Mouse (Mus musculus) heart, embryonic 13.5 days (tissue): Measurements from ENCODE around the gene Mfap3. TPM values are rescaled to one million over a fixed set of nuclear protein-coding genes. Genes with fewer than 3 reads are reported as not detected.

Experiments used
- ATAC-seq: fragments of 200-750 bp; cut with Nextera tagmentation; 2 replicates; pipeline ENCODE4 v1.8.0; 2017; ENCODE audit warnings: moderate TSS enrichment; ENCODE audit not compliant: insufficient number of reproducible peaks, low FRiP score, low TSS enrichment; ENCODE audit errors: extremely low read depth
- H3K27ac ChIP-seq: fragments of 300-500 bp; sonication (generic); replicated peaks from 2 replicates; pipeline ENCODE4 v1.5.1; 2015; ENCODE audit warnings: moderate library complexity, mild to moderate bottlenecking, inconsistent platforms
- H3K27me3 ChIP-seq: fragments of 300-500 bp; sonication (generic); replicated peaks from 2 replicates; pipeline ENCODE4 v1.6.1; 2015; ENCODE audit warnings: mild to moderate bottlenecking, inconsistent platforms
- H3K36me3 ChIP-seq: fragments of 300-500 bp; sonication (generic); 2 replicates; pipeline ENCODE4 v1.6.1; 2015; ENCODE audit warnings: mild to moderate bottlenecking, inconsistent platforms
- H3K4me1 ChIP-seq: fragments of 300-500 bp; sonication (generic); 2 replicates; pipeline ENCODE4 v1.6.1; 2015; ENCODE audit warnings: inconsistent platforms
- H3K4me2 ChIP-seq: fragments of 300-500 bp; sonication (generic); 2 replicates; pipeline ENCODE4 v1.6.1; 2015; ENCODE audit warnings: inconsistent platforms, mild to moderate bottlenecking, moderate library complexity
- H3K4me3 ChIP-seq: fragments of 300-500 bp; sonication (generic); 2 replicates; pipeline ENCODE4 v1.5.1; 2015; ENCODE audit warnings: moderate library complexity, mild to moderate bottlenecking, inconsistent platforms
- H3K9ac ChIP-seq: fragments of 300-500 bp; sonication (generic); 2 replicates; pipeline ENCODE4 v1.6.1; 2015; ENCODE audit warnings: inconsistent platforms, mild to moderate bottlenecking, moderate library complexity
- H3K9me3 ChIP-seq: fragments of 300-500 bp; sonication (generic); 2 replicates; pipeline ENCODE4 v1.6.1; 2016; ENCODE audit warnings: inconsistent platforms
- WGBS: fragments of 180-500 bp; shearing (Covaris S2); methylation state at CpG from one replicate; pipeline ENCODE4 v1.1.7; 2015; ENCODE audit warnings: mixed read lengths; 5-methylcytosine and 5-hydroxymethylcytosine counted together
- polyA plus RNA-seq: library from polyadenylated mRNA; unstranded; fragments of >200 nt; fragmentation: Nextera tagmentation; extraction: Ambion mirVana; gene quantifications from 2 replicates; pipeline ENCODE4 v1.2.1, GENCODE M21; 2015

The Mfap3 gene
- 27.2 and 31.3 TPM in 2 replicates for polyA plus RNA-seq

DNA sequence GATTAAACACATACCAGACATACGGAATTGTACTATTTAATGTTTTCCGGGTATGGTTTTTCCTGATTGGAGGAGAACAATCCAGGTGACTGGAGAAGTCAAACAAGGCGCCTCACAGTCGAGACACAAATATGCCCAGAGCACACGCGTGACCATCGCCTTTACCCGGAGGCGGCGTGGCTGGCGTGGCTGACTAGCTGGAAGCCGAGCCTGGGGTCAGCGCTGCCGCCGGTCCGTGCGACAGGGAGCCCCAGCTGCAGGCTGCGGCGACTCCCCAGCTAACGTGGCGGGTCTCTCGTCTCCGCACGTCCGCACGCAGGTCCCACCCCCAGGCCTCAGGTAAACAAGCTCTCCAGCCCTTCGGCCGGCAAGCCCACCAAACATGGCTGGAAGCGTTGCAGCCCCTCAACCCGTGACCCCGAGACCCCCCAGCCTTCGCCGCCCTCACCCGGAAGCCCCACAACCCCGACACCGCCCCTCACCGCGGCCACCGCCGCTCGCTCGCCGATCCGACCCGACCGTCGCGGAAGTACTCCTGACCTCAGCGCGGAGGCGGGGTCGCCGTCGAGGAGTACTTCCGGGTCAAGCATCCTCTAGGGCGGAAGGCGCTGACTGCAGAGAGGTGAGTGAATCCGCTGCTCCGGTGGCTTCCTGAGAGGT lies at the start of gene Mfap3, which contains the start of gene Fam114a2:
TSS of gene Mfap3 (plus strand) at position 574 of the 660 bp plus-strand sequence.
TSS of gene Fam114a2 (minus strand) at position 527 of the 660 bp plus-strand sequence.
- Histone ChIP-seq H3K9ac (peak within 1 kb of the TSS; percentile 93), H3K27ac (peak within 1 kb of the TSS; percentile 81), H3K27me3 (no peaks in the 10 kb centered on the region), H3K36me3 (peaks cover 28% of the 10 kb centered on the region), H3K4me2 (peak within 1 kb of the TSS; percentile 76), H3K4me1 (peaks cover 22% of the 10 kb centered on the region), H3K9me3 (no peaks in the 10 kb centered on the region), H3K4me3 (peak within 1 kb of the TSS; percentile 87)
- ATAC-seq, result peak; percentile 86
- WGBS, result under 1% methylated on average over 59 of the region's 59 CpGs

DNA sequence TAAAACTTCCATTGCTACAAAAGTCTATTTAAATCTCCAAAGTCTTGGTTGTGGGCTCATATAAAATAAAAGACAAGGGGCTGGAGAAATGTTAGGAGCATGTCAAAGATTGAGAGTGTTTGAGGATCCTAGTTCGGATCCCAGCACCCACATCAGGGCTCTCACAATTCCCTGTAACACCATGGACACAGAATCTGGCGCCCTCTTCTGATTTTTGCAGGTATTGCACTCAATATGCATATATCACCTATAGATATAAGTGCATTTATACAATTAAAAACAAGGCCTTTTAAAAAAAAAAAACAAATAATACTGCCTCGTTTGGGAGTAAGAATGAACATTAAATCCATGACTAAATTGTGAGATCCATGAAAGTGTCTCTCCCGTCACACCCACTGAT lies 49.8 kb upstream of the Mfap3 start:
- Histone ChIP-seq H3K27me3 (no peaks in the 10 kb centered on the region; the same call in 1 of the 2 replicates), H3K4me1 (0 out of 2 replicates have a peak, but pooled peaks cover 4% of the 10 kb centered on the region), H3K4me3 (no peak overlapping the region), H3K4me2 (no peak overlapping the region), H3K9ac (no peak overlapping the region), H3K9me3 (0 out of 2 replicates have a peak, but pooled peaks cover 7% of the 10 kb centered on the region), H3K27ac (no peak overlapping the region), H3K36me3 (no peaks in the 10 kb centered on the region)
- WGBS, result 72% methylated on average over 4 of the region's 4 CpGs
- no peak for ATAC-seq

DNA sequence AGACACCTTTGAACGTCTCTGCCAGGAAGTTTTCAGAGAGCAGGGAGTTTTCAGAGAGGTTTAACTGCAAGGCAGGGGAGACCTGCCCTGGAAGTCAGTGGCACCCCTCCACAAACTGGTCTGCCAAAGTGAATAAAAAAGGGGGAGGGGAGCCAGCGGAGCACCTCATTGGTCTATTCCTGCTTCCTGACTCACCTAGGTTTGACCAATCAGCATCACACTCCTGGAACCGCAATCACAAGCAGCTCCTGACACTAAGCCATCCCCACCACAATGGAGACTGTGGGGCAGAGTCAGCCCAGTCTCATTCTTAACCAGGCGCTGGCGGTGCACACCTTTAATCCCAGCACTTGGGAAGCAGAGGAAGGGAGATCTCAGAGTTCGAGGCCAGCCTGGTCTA lies 48.4 kb upstream of the Mfap3 start:
- Histone ChIP-seq H3K36me3 (no peaks in the 10 kb centered on the region), H3K9me3 (0 out of 2 replicates have a peak, but pooled peaks cover 7% of the 10 kb centered on the region), H3K9ac (no peak overlapping the region), H3K27me3 (peaks cover 3% of the 10 kb centered on the region; the same call in 1 of the 2 replicates), H3K27ac (no peak overlapping the region), H3K4me3 (no peak overlapping the region), H3K4me2 (no peak overlapping the region), H3K4me1 (0 out of 2 replicates have a peak, but pooled peaks cover 4% of the 10 kb centered on the region)
- WGBS, result 34% methylated on average over 6 of the region's 6 CpGs
- ATAC-seq, result no peak

DNA sequence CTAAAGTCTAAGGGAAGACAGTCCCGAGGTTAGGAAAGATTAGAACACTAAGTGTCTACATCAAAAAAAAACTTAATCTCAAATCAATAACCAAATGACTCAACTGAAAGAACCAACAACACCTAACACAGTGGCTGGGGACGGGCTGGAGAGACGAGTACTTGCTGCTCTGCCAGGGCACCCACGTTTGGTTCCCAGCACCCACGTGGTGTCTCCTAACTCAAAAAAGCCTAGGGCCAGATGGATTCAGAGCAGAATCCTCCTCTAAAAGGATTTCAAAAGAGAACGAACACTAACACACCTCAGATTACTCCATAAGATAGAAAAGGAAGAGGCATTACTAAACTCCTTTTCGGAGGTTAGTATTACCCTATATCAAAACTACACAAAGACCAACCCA lies 47.5 kb upstream of the Mfap3 start:
- WGBS, result 70% methylated on average over 6 of the region's 7 CpGs
- H3K4me3 ChIP-seq, result no peak overlapping the region
- peaks cover 3% of the 10 kb centered on the region; the same call in 1 of the 2 replicates for H3K27me3 ChIP-seq
- 0 out of 2 replicates have a peak, but pooled peaks cover 7% of the 10 kb centered on the region for H3K9me3 ChIP-seq
- 0 out of 2 replicates have a peak, but pooled peaks cover 4% of the 10 kb centered on the region for H3K4me1 ChIP-seq
- H3K36me3 ChIP-seq, result no peaks in the 10 kb centered on the region
- no peak overlapping the region for H3K9ac ChIP-seq
- no peak overlapping the region for H3K4me2 ChIP-seq
- ATAC-seq, result no peak
- H3K27ac ChIP-seq, result no peak overlapping the region

DNA sequence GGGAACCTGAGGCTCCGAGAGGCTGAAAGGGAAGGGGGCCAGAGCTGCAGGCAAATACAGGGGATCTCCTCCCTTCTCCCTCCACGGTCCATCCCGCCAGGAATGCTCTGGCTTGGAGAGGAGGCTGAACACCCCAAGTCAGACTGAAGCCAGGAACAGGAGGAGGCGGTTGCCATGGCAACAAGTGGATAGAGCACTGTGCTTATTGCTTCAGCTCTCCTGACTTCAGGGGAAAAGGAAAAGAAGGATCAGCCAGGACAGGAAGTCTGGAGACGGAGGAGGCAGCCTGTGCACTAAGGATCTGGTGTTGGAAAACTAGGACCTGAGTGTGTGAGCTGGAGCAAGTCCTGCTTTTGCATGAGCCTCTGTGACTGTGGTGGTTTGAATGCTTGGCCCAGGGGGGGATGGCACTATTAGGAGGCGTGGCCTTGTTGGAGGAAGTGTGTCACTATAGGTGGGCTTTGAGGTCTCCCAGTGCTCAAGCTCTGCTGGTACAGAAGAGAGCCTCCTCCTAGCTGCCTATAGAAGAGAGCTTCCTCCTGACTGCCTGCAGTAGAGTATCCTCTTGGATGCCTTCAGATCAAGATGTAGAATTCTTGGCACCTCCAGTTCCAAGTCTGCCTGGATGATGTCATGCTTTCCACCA lies 44.0 kb upstream of the Mfap3 start:
- peaks cover 3% of the 10 kb centered on the region; the same call in 1 of the 2 replicates for H3K27me3 ChIP-seq
- no peak overlapping the region for H3K27ac ChIP-seq
- H3K9me3 ChIP-seq, result no peaks in the 10 kb centered on the region
- no peak overlapping the region for H3K4me2 ChIP-seq
- H3K36me3 ChIP-seq, result peaks cover 9% of the 10 kb centered on the region
- 74% methylated on average over 6 of the region's 6 CpGs for WGBS
- no peak overlapping the region for H3K9ac ChIP-seq
- no peak for ATAC-seq
- no peaks in the 10 kb centered on the region for H3K4me1 ChIP-seq
- H3K4me3 ChIP-seq, result no peak overlapping the region

DNA sequence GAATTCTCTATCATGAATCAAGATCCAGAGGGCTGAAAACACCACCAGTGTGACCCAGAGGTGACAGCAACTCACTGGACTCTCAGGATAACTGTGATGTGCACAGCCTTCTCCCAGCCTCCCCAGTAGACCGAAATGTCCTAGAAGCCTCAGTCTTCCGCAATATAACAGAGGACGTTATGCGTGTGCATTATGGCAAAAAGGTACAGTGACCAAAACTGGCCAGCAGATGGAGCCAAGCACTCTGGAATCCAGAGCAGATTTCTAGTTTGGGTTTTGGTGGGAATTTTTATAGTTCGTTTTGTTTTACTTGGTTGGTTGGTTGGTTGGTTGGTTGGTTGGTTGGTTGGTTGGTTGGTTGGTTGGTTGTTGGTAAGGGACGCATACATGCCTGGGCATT lies 43.3 kb upstream of the Mfap3 start:
- Histone ChIP-seq H3K9ac (no peak overlapping the region), H3K4me1 (no peaks in the 10 kb centered on the region), H3K27ac (no peak overlapping the region), H3K36me3 (peaks cover 15% of the 10 kb centered on the region), H3K4me3 (no peak overlapping the region), H3K9me3 (no peaks in the 10 kb centered on the region), H3K27me3 (peaks cover 3% of the 10 kb centered on the region; the same call in 1 of the 2 replicates), H3K4me2 (no peak overlapping the region)
- 47% methylated on average over 6 of the region's 6 CpGs for WGBS
- no peak for ATAC-seq

DNA sequence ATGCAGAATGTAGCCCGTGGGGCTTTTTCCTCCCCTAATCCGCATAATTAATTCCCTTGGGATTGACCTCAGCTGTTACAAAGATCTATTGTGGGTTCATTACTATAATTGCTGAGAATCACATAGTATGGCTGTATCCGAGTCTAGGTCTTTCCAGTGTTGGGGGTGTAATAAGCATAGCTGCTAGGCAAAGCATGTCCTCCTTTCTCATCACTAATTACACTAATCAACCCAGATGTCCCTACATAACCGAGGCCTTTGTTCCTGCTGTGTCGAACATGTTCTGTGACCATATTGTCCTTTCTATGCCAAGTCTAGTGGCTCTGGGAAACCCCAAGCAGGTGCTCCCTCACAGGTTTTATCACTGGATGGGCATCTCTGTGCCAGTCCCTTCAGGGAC lies 40.4 kb upstream of the Mfap3 start:
- H3K27me3 ChIP-seq, result 0 out of 2 replicates have a peak, but pooled peaks cover 3% of the 10 kb centered on the region
- H3K4me2 ChIP-seq, result no peak overlapping the region
- H3K27ac ChIP-seq, result no peak overlapping the region
- WGBS, result 83% methylated on average over 5 of the region's 5 CpGs
- H3K9me3 ChIP-seq, result no peaks in the 10 kb centered on the region
- peaks cover 44% of the 10 kb centered on the region for H3K36me3 ChIP-seq
- peaks cover 5% of the 10 kb centered on the region for H3K4me1 ChIP-seq
- H3K9ac ChIP-seq, result no peak overlapping the region
- H3K4me3 ChIP-seq, result no peak overlapping the region
- ATAC-seq, result no peak

DNA sequence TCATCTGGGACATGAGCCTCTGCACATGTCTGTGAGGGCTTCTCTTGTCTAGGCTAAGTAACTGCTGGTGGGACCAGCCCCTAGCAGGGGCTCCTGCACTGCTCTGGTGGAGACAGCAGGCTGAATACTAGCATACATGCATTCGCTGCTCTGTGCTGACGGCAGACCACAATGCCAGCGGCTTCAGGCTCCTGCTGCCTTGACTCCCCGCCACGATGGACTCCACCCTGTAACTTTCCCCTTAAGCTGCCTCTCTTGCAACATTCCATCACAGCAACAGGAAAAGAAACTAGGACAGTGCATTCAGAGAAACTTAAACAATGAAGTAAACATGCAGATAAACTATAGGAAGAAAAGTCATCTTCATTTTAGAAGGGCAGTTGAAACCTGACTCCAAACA lies 30.0 kb upstream of the Mfap3 start:
- H3K27ac ChIP-seq, result no peak overlapping the region
- no peaks in the 10 kb centered on the region for H3K27me3 ChIP-seq
- no peak overlapping the region for H3K9ac ChIP-seq
- H3K4me2 ChIP-seq, result no peak overlapping the region
- 54% methylated on average over 5 of the region's 5 CpGs for WGBS
- H3K9me3 ChIP-seq, result no peaks in the 10 kb centered on the region
- peaks cover 89% of the 10 kb centered on the region for H3K36me3 ChIP-seq
- H3K4me3 ChIP-seq, result no peak overlapping the region
- no peak for ATAC-seq
- H3K4me1 ChIP-seq, result no peaks in the 10 kb centered on the region

DNA sequence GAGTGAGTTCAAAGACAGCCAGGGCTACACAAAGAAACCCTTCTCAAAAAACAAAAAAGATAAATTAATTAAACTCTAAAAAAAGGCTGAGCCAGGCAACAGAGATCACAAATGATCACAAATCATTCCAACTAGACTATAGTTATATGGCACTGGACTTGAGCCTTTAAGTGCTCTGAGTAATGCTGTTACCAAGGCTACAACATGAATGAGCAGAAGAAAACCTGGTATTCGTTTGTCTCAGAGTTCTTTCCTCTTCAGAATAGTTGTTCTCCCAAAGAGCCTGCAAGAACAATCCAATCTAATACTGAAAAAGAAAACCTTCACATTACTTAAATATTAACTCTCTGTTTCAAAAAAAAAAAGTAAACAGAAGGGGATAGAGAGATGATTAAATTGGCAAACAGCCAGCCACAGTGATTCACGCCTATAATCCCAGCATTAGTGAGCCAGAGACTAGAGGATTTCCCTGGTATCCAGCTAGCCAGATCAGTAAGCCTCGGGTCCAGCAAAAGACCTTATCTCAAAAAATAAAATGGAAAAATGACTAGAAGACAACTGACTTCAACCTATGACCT lies 21.9 kb upstream of the Mfap3 start:
- Histone ChIP-seq H3K9ac (no peak overlapping the region), H3K36me3 (peaks cover 100% of the 10 kb centered on the region), H3K4me2 (no peak overlapping the region), H3K27ac (no peak overlapping the region), H3K4me3 (no peak overlapping the region), H3K9me3 (no peaks in the 10 kb centered on the region), H3K4me1 (no peaks in the 10 kb centered on the region), H3K27me3 (no peaks in the 10 kb centered on the region)
- WGBS, result 68% methylated on average over 3 of the region's 3 CpGs
- ATAC-seq, result no peak

DNA sequence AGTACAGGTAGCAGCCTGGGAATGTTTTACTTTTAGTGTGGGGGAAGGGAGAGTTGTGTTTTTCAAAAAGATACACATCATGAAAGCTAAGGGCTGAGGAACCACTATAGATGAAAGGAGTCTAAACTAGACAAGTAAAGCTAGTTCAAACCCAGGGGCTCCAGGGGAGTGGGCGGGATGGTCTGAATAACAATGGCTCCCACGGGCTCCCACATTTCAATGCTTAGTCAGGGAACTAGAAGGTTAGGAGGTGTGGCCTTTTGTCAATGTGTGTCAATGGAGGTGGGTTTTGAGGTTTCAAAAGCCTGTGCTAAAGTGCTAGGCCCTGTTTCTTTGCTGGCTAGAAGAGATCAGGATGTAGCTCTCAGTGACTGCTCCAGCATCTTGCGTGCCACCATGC lies 20.8 kb upstream of the Mfap3 start:
- Histone ChIP-seq H3K9ac (no peak overlapping the region), H3K27ac (no peak overlapping the region), H3K4me2 (no peak overlapping the region), H3K9me3 (no peaks in the 10 kb centered on the region), H3K27me3 (no peaks in the 10 kb centered on the region), H3K36me3 (peaks cover 94% of the 10 kb centered on the region), H3K4me1 (peaks cover 6% of the 10 kb centered on the region; the same call in 1 of the 2 replicates), H3K4me3 (no peak overlapping the region)
- 83% methylated on average over 3 of the region's 3 CpGs for WGBS
- ATAC-seq, result no peak

DNA sequence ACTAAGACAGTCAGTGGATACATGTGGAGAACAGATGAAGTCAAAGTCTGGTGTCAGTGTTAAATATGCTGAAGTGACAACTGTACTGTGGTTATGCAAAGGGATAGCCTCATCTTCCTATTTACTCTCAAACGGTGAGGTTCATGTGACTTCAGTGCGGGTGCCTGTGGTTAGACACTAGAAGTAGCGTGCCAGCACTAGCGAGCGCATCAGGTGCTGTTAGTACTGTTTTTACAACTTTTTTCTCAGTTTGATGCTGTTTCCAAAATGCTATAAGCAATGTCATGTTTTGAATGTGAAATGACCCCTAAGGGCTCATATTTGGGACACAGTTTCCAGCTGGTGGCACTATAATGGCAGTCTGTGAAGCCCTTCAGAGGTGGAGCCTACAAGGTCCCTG lies 20.2 kb upstream of the Mfap3 start:
- Histone ChIP-seq H3K36me3 (peaks cover 92% of the 10 kb centered on the region), H3K27me3 (no peaks in the 10 kb centered on the region), H3K9ac (no peak overlapping the region), H3K4me3 (no peak overlapping the region), H3K4me2 (no peak overlapping the region), H3K27ac (no peak overlapping the region), H3K9me3 (no peaks in the 10 kb centered on the region), H3K4me1 (peaks cover 9% of the 10 kb centered on the region)
- 95% methylated on average over 5 of the region's 5 CpGs for WGBS
- ATAC-seq, result no peak
